Mouse (Mus musculus) hindbrain, postnatal 0 days (tissue): Measurements from ENCODE around the gene Armh1. TPM values are rescaled to one million over a fixed set of nuclear protein-coding genes. Genes with fewer than 3 reads are reported as not detected.

Experiments used
- ATAC-seq: fragments of 200-750 bp; cut with Nextera tagmentation; 2 replicates; pipeline ENCODE4 v1.8.0; 2017; ENCODE audit warnings: mild to moderate bottlenecking, moderate TSS enrichment, moderate library complexity
- DNase-seq: peaks from one replicate; pipeline ENCODE4 v3.0.0-alpha.2; 2015; ENCODE audit warnings: low spot score
- H3K27ac ChIP-seq: fragments of 300-500 bp; sonication (generic); 2 replicates; pipeline ENCODE4 v1.5.1; 2014; ENCODE audit warnings: mild to moderate bottlenecking
- H3K27me3 ChIP-seq: fragments of 300-500 bp; sonication (generic); 2 replicates; pipeline ENCODE4 v1.6.1; 2014; ENCODE audit warnings: low read length, mixed read lengths; ENCODE audit not compliant: insufficient read depth
- H3K36me3 ChIP-seq: fragments of 300-500 bp; sonication (generic); 2 replicates; pipeline ENCODE4 v1.6.1; 2014; ENCODE audit warnings: low read length, mixed read lengths; ENCODE audit not compliant: insufficient read depth
- H3K4me1 ChIP-seq: fragments of 300-500 bp; sonication (generic); 2 replicates; pipeline ENCODE4 v1.6.1; 2014; ENCODE audit warnings: antibody characterized with exemption, low read length, mixed read lengths; ENCODE audit not compliant: insufficient read depth
- H3K4me2 ChIP-seq: fragments of 300-500 bp; sonication (generic); 2 replicates; pipeline ENCODE4 v1.6.1; 2014; ENCODE audit warnings: low read depth, mild to moderate bottlenecking, low read length, moderate library complexity, mixed read lengths
- H3K4me3 ChIP-seq: fragments of 300-500 bp; sonication (generic); 2 replicates; pipeline ENCODE4 v1.5.1; 2014; ENCODE audit warnings: low read length
- H3K9ac ChIP-seq: fragments of 300-500 bp; sonication (generic); replicated peaks from 2 replicates; pipeline ENCODE4 v1.6.1; 2014; ENCODE audit warnings: mild to moderate bottlenecking, low read length, moderate library complexity, mixed read lengths
- H3K9me3 ChIP-seq: fragments of 300-500 bp; sonication (generic); 2 replicates; pipeline ENCODE4 v1.6.1; 2016; ENCODE audit warnings: low read length, mixed read lengths
- CTCF ChIP-seq: IDR thresholded peaks from 2 replicates; pipeline ENCODE4 v1.5.1; 2016; ENCODE audit warnings: antibody characterized with exemption, control low read depth, low read depth
- whole genome bisulfite sequencing: fragments of 180-500 bp; shearing (Covaris S2); extraction: QIAGEN DNeasy Blood & Tissue Kit; methylation state at CpG from one replicate; pipeline ENCODE4 v1.1.7; 2014; 5-methylcytosine and 5-hydroxymethylcytosine counted together
- polyA plus RNA-seq: library from polyadenylated mRNA; unstranded; fragments of >200 nt; fragmentation: Nextera tagmentation; extraction: Ambion mirVana; gene quantifications from 2 replicates; pipeline ENCODE4 v1.2.1, GENCODE M21; 2015
- total RNA-seq: library from RNA; depleted of rRNA; stranded (reverse); fragments of >200 nt; gene quantifications from 2 replicates; pipeline ENCODE4 v1.2.3, GENCODE M21; 2014; rRNA removed

Armh1 gene
- total RNA-seq: 3.2 and 3.6 TPM in 2 replicates
- 2.6 and 3.0 TPM in 2 replicates for polyA plus RNA-seq

- WGBS: under 1% methylated on average over 38 of the region's 43 CpGs
- Histone ChIP-seq H3K9ac (peak within 1 kb of the TSS; percentile 73), H3K4me3 (peak within 1 kb of the TSS; percentile 57), H3K27me3 (no peaks in the 10 kb centered on the region), H3K27ac (peak within 1 kb of the TSS; percentile 68), H3K4me2 (peak within 1 kb of the TSS; percentile 76), H3K9me3 (no peaks in the 10 kb centered on the region), H3K36me3 (no peaks in the 10 kb centered on the region), H3K4me1 (peaks cover 12% of the 10 kb centered on the region; the same call in 1 of the 2 replicates)
- ATAC-seq: peak; percentile 97
- DNase-seq: peak; percentile 90
- no peak for TF ChIP-seq CTCF
Measured at GRCm38 (mm10) chr4:117251801-117252316, at the start of gene Armh1, which contains the start of gene Tmem53. Gene Armh1 (minus strand): TSS chr4:117252125. Gene Tmem53 (plus strand): TSS chr4:117251951.

GRCm38 (mm10) chr4:117299921-117300320 is 48.0 kb upstream of the Armh1 start:
- Histone ChIP-seq H3K4me2 (no peak overlapping the region), H3K36me3 (no peaks in the 10 kb centered on the region), H3K9ac (no peak overlapping the region), H3K9me3 (no peaks in the 10 kb centered on the region), H3K27ac (no peak overlapping the region), H3K4me1 (peaks cover 12% of the 10 kb centered on the region; the same call in 1 of the 2 replicates), H3K4me3 (no peak overlapping the region), H3K27me3 (peaks cover 21% of the 10 kb centered on the region)
- ATAC-seq (no peak), DNase-seq (no peak)
- TF ChIP-seq CTCF: no peak
- WGBS: 68% methylated on average over 10 of the region's 10 CpGs

GRCm38 (mm10) chr4:117297819-117298218 is 45.9 kb upstream of the Armh1 start:
- Histone ChIP-seq H3K27ac (no peak overlapping the region), H3K4me3 (no peak overlapping the region), H3K4me1 (0 out of 2 replicates have a peak, but pooled peaks cover 3% of the 10 kb centered on the region), H3K4me2 (no peak overlapping the region), H3K9me3 (no peaks in the 10 kb centered on the region), H3K27me3 (0 out of 2 replicates have a peak, but pooled peaks cover 3% of the 10 kb centered on the region), H3K36me3 (no peaks in the 10 kb centered on the region), H3K9ac (no peak overlapping the region)
- DNase-seq (no peak), ATAC-seq (no peak)
- 75% methylated on average over 9 of the region's 9 CpGs for WGBS
- no peak for TF ChIP-seq CTCF

- H3K9ac ChIP-seq: no peak overlapping the region
- H3K27me3 ChIP-seq: no peaks in the 10 kb centered on the region
- WGBS: 50% methylated on average over 19 of the region's 19 CpGs
- peak overlapping the region; percentile 56; the same call in 1 of the 2 replicates for H3K27ac ChIP-seq
- H3K4me1 ChIP-seq: 0 out of 2 replicates have a peak, but pooled peaks cover 3% of the 10 kb centered on the region
- no peak overlapping the region for H3K4me3 ChIP-seq
- no peak for TF ChIP-seq CTCF
- DNase-seq: no peak
- no peaks in the 10 kb centered on the region for H3K9me3 ChIP-seq
- H3K36me3 ChIP-seq: no peaks in the 10 kb centered on the region
- no peak overlapping the region for H3K4me2 ChIP-seq
- ATAC-seq: peak; percentile 52; the same call in 1 of the 2 replicates
Measured at GRCm38 (mm10) chr4:117296849-117297593, 45.1 kb upstream of the Armh1 start.

GRCm38 (mm10) chr4:117291696-117292095 is 39.8 kb upstream of the Armh1 start:
- TF ChIP-seq CTCF: no peak
- no peaks in the 10 kb centered on the region for H3K27me3 ChIP-seq
- 0 out of 2 replicates have a peak, but pooled peaks cover 2% of the 10 kb centered on the region for H3K36me3 ChIP-seq
- H3K9me3 ChIP-seq: no peaks in the 10 kb centered on the region
- H3K27ac ChIP-seq: no peak overlapping the region
- ATAC-seq (no peak), DNase-seq (no peak)
- 85% methylated on average over 2 of the region's 2 CpGs for WGBS
- no peak overlapping the region for H3K9ac ChIP-seq
- H3K4me2 ChIP-seq: no peak overlapping the region
- no peak overlapping the region for H3K4me3 ChIP-seq
- H3K4me1 ChIP-seq: no peaks in the 10 kb centered on the region

GRCm38 (mm10) chr4:117288927-117289801 is 37.2 kb upstream of the Armh1 start:
- Histone ChIP-seq H3K9ac (peak overlapping the region; percentile 81), H3K27me3 (no peaks in the 10 kb centered on the region), H3K4me2 (peak overlapping the region; percentile 66), H3K9me3 (no peaks in the 10 kb centered on the region), H3K4me3 (peak overlapping the region; percentile 67), H3K4me1 (peaks cover 5% of the 10 kb centered on the region), H3K36me3 (peaks cover 15% of the 10 kb centered on the region; the same call in 1 of the 2 replicates), H3K27ac (peak overlapping the region; percentile 96)
- TF ChIP-seq CTCF: no peak
- 1% methylated on average over 75 of the region's 80 CpGs for WGBS
- peak; percentile 84 for DNase-seq
- ATAC-seq: peak; percentile 84
